10 mouse cellular contexts compared by ENCODE assay signal in genomic region chr10:112138050-112138870, GRCm38 (mm10). TPM values are rescaled to one million over a fixed set of nuclear protein-coding genes. Genes with fewer than 3 reads are reported as not detected.
DNase-seq lines count a peak whose midpoint lies in the region; ATAC-seq lines count a peak whose summit lies in the region.
"Had no signal": no experiment of that assay in that cellular context is flagged by ENCODE, and none has a peak within 500 bp of the region (broad histone marks: within the 10 kb centered on the region; RNA-seq: fewer than 3 reads in every experiment).

No protein-coding gene starts in this region.

- H3K27me3 ChIP-seq in forebrain, embryonic 13.5 days: no peaks in the 10 kb centered on the region
- H3K27me3 ChIP-seq in intestine, embryonic 16.5 days (replicated peaks; ENCODE audit: control insufficient read depth, insufficient read depth, low read length): no peaks in the 10 kb centered on the region
- H3K27me3 ChIP-seq in limb, embryonic 10.5 days (ENCODE audit: low read depth, poor library complexity, severe bottlenecking): no peaks in the 10 kb centered on the region
- no peaks in the 10 kb centered on the region for H3K27me3 ChIP-seq in midbrain, embryonic 11.5 days (ENCODE audit: control insufficient read depth, insufficient read depth, low read length)

- H3K4me2 ChIP-seq in forebrain, embryonic 13.5 days: peak overlapping the region; percentile 51
- H3K4me2 ChIP-seq in intestine, embryonic 16.5 days (ENCODE audit: low read depth, low read length): peak overlapping the region; percentile 38
- peak overlapping the region; percentile 41; the same call in 1 of the 2 replicates for H3K4me2 ChIP-seq in midbrain, embryonic 11.5 days

- peak overlapping the region; percentile 45 for H3K9ac ChIP-seq in forebrain, embryonic 13.5 days
- H3K9ac ChIP-seq in intestine, embryonic 16.5 days (ENCODE audit: low read depth, low read length): 0 out of 2 replicates have a peak overlapping the region, but pooled peaks have one; percentile 24
- no peak overlapping the region; the same call in 1 of the 2 replicates for H3K9ac ChIP-seq in midbrain, embryonic 11.5 days (ENCODE audit: low read length)

- H3K4me1 ChIP-seq in forebrain, embryonic 13.5 days: no peaks in the 10 kb centered on the region
- H3K4me1 ChIP-seq in intestine, embryonic 16.5 days (ENCODE audit: control insufficient read depth, insufficient read depth, low read length): no peaks in the 10 kb centered on the region
- no peaks in the 10 kb centered on the region for H3K4me1 ChIP-seq in limb, embryonic 10.5 days
- H3K4me1 ChIP-seq in midbrain, embryonic 11.5 days (ENCODE audit: control insufficient read depth, insufficient read depth, low read length): no peaks in the 10 kb centered on the region

- no peaks in the 10 kb centered on the region for H3K36me3 ChIP-seq in forebrain, embryonic 13.5 days (ENCODE audit: poor library complexity, severe bottlenecking)
- H3K36me3 ChIP-seq in intestine, embryonic 16.5 days (ENCODE audit: control insufficient read depth, insufficient read depth, low read length): no peaks in the 10 kb centered on the region
- H3K36me3 ChIP-seq in limb, embryonic 10.5 days: no peaks in the 10 kb centered on the region
- H3K36me3 ChIP-seq in midbrain, embryonic 11.5 days (ENCODE audit: control insufficient read depth, insufficient read depth, low read length): no peaks in the 10 kb centered on the region
- H3K36me3 ChIP-seq: G1E had no signal

- no peaks in the 10 kb centered on the region for H3K9me3 ChIP-seq in forebrain, embryonic 13.5 days (replicated peaks)
- H3K9me3 ChIP-seq in intestine, embryonic 16.5 days (ENCODE audit: control insufficient read depth, low read length): no peaks in the 10 kb centered on the region
- H3K9me3 ChIP-seq in limb, embryonic 10.5 days (replicated peaks): no peaks in the 10 kb centered on the region
- H3K9me3 ChIP-seq in midbrain, embryonic 11.5 days (ENCODE audit: control insufficient read depth, low read length): no peaks in the 10 kb centered on the region
- H3K9me3 ChIP-seq: G1E had no signal

- H3K27ac ChIP-seq in forebrain, embryonic 13.5 days: no peak overlapping the region
- no peak overlapping the region for H3K27ac ChIP-seq in intestine, embryonic 16.5 days (ENCODE audit: low read length)
- H3K27ac ChIP-seq in limb, embryonic 10.5 days: peak overlapping the region; percentile 70
- no peak overlapping the region for H3K27ac ChIP-seq in midbrain, embryonic 11.5 days (ENCODE audit: low read depth, low read length)

- DNase-seq in cerebellum, adult 9-10 months: peak; percentile 12
- no peak for DNase-seq in cerebellum, adult 11 months
- peak; percentile 8 for DNase-seq in adrenal gland, adult 8-10 months
- DNase-seq in limb, embryonic 10.5 days (ENCODE audit: low spot score): peak; percentile 65
- DNase-seq in midbrain, embryonic 11.5 days (ENCODE audit: low spot score, missing footprints): peak; percentile 95
- peak; percentile 66 for DNase-seq in telencephalon, adult 2 months (ENCODE audit: low read depth, low spot score)

- H3K4me3 ChIP-seq in forebrain, embryonic 13.5 days: peak overlapping the region; percentile 31
- H3K4me3 ChIP-seq in intestine, embryonic 16.5 days (ENCODE audit: low read length): peak overlapping the region; percentile 26
- H3K4me3 ChIP-seq in limb, embryonic 10.5 days: peak overlapping the region; percentile 38
- peak overlapping the region; percentile 18; the same call in 1 of the 2 replicates for H3K4me3 ChIP-seq in midbrain, embryonic 11.5 days (ENCODE audit: low read depth, low read length)

- 17% methylated on average over 9 of the region's 9 CpGs for WGBS in forebrain, embryonic 13.5 days
- WGBS in intestine, embryonic 16.5 days: 22% methylated on average over 9 of the region's 9 CpGs
- 20% methylated on average over 9 of the region's 9 CpGs for WGBS in limb, embryonic 10.5 days
- WGBS in midbrain, embryonic 11.5 days: 20% methylated on average over 9 of the region's 9 CpGs

- peak; percentile 96 for ATAC-seq in forebrain, embryonic 13.5 days
- ATAC-seq in intestine, embryonic 16.5 days: 0 out of 2 replicates have a peak, but pooled peaks have one; percentile 56
- peak; percentile 89 for ATAC-seq in midbrain, embryonic 11.5 days (ENCODE audit: low FRiP score)

RNA-seq across cellular contexts. Expression of gene Glipr1l3, which starts 21.9 kb away (rescaled TPM):
- total RNA-seq in adrenal gland, adult 8-10 months (2022): not detected
- polyA plus RNA-seq in forebrain, embryonic 13.5 days (2015; fragmentation: Nextera tagmentation; extraction: Ambion mirVana): 0.26 TPM in 1 of 2 replicates, not detected in the other
- not detected in 2 replicates for polyA plus RNA-seq in intestine, embryonic 16.5 days (2015; fragmentation: Nextera tagmentation; extraction: Ambion mirVana)
- not detected in 2 replicates for polyA plus RNA-seq in limb, embryonic 10.5 days (2016; fragmentation: Nextera tagmentation; extraction: Ambion mirVana)
- 0.15 TPM in 1 of 2 replicates, not detected in the other for polyA plus RNA-seq in midbrain, embryonic 11.5 days (2014; fragmentation: Nextera tagmentation; extraction: Ambion mirVana)
- total RNA-seq: G1E had no signal
- polyA plus RNA-seq: G1E; small intestine, adult 2 months had no signal

RNA-seq across cellular contexts. Expression of gene Caps2, which starts 25.2 kb away (rescaled TPM):
- not detected for total RNA-seq in adrenal gland, adult 8-10 months (2022)
- polyA plus RNA-seq in forebrain, embryonic 13.5 days (2015; fragmentation: Nextera tagmentation; extraction: Ambion mirVana): 0.14 and 0.34 TPM in 2 replicates
- polyA plus RNA-seq in intestine, embryonic 16.5 days (2015; fragmentation: Nextera tagmentation; extraction: Ambion mirVana): 0.09 and 0.11 TPM in 2 replicates
- polyA plus RNA-seq in limb, embryonic 10.5 days (2016; fragmentation: Nextera tagmentation; extraction: Ambion mirVana): 0.64 and 0.88 TPM in 2 replicates
- polyA plus RNA-seq in midbrain, embryonic 11.5 days (2014; fragmentation: Nextera tagmentation; extraction: Ambion mirVana): 0.40 and 0.51 TPM in 2 replicates
- polyA plus RNA-seq: G1E; small intestine, adult 2 months had no signal

RNA-seq across cellular contexts. Expression of gene Glipr1l2, which starts 55.1 kb away (rescaled TPM):
- not detected for total RNA-seq in adrenal gland, adult 8-10 months (2022)
- polyA plus RNA-seq in forebrain, embryonic 13.5 days (2015; fragmentation: Nextera tagmentation; extraction: Ambion mirVana): not detected in 2 replicates
- not detected in 2 replicates for polyA plus RNA-seq in intestine, embryonic 16.5 days (2015; fragmentation: Nextera tagmentation; extraction: Ambion mirVana)
- polyA plus RNA-seq in limb, embryonic 10.5 days (2016; fragmentation: Nextera tagmentation; extraction: Ambion mirVana): not detected in 2 replicates
- polyA plus RNA-seq in midbrain, embryonic 11.5 days (2014; fragmentation: Nextera tagmentation; extraction: Ambion mirVana): not detected in 2 replicates
- polyA plus RNA-seq: G1E; small intestine, adult 2 months had no signal
